36 mouse cellular contexts compared by ENCODE assay signal in genomic region chr11:94828966-94829365, GRCm38 (mm10). TPM values are rescaled to one million over a fixed set of nuclear protein-coding genes. Genes with fewer than 3 reads are reported as not detected.
DNase-seq lines count a peak whose midpoint lies in the region; ATAC-seq lines count a peak whose summit lies in the region.
"Had no signal": no experiment of that assay in that cellular context is flagged by ENCODE, and none has a peak within 500 bp of the region (broad histone marks: within the 10 kb centered on the region; RNA-seq: fewer than 3 reads in every experiment).

No protein-coding gene starts in this region.

- no peaks in the 10 kb centered on the region for H3K36me3 ChIP-seq in kidney, embryonic 14.5 days (ENCODE audit: control insufficient read depth, insufficient read depth, low read length)
- no peaks in the 10 kb centered on the region for H3K36me3 ChIP-seq in heart, embryonic 11.5 days (ENCODE audit: control insufficient read depth, insufficient read depth, low read length)
- H3K36me3 ChIP-seq: embryonic facial prominence, embryonic 10.5 days; embryonic facial prominence, embryonic 13.5 days; forebrain, embryonic 12.5 days; forebrain, embryonic 15.5 days; G1E; heart, embryonic 10.5 days; hindbrain, embryonic 12.5 days; hindbrain, embryonic 15.5 days had no signal

- H3K9ac ChIP-seq in kidney, embryonic 14.5 days (ENCODE audit: low read depth, low read length): no peak overlapping the region
- H3K9ac ChIP-seq in heart, embryonic 11.5 days (ENCODE audit: low read depth, low read length): no peak overlapping the region
- H3K9ac ChIP-seq: embryonic facial prominence, embryonic 13.5 days; forebrain, embryonic 12.5 days; forebrain, embryonic 15.5 days; hindbrain, embryonic 12.5 days; hindbrain, embryonic 15.5 days had no signal

- no peaks in the 10 kb centered on the region for H3K4me1 ChIP-seq in kidney, embryonic 14.5 days (ENCODE audit: control insufficient read depth, insufficient read depth, low read length)
- no peaks in the 10 kb centered on the region for H3K4me1 ChIP-seq in heart, embryonic 11.5 days (ENCODE audit: control insufficient read depth, insufficient read depth, low read length)
- H3K4me1 ChIP-seq: embryonic facial prominence, embryonic 10.5 days; embryonic facial prominence, embryonic 13.5 days; forebrain, embryonic 12.5 days; forebrain, embryonic 15.5 days; heart, embryonic 10.5 days; hindbrain, embryonic 12.5 days; hindbrain, embryonic 15.5 days had no signal

- DNase-seq in kidney, adult 18-20 months: peak; percentile 14
- peak; percentile 49 to 57 for DNase-seq in kidney, adult 8-10 months
- DNase-seq in kidney, postnatal 10 days: peak; percentile 35
- peak; percentile 62 to 65 for DNase-seq in kidney, postnatal 36 days
- no peak for DNase-seq in gastrocnemius, postnatal 25 days
- DNase-seq: adrenal gland, adult 2 months; adrenal gland, postnatal 14 days; B cell, adult 2 months; cerebellum, adult 11-12 months; cerebellum, adult 8-10 months; cerebellum, postnatal 10 days; cerebellum, postnatal 36 days; embryo, embryonic 11 days; gastrocnemius, postnatal 36 days; heart, adult 2 months had no signal

- H3K27me3 ChIP-seq in kidney, embryonic 14.5 days (ENCODE audit: control insufficient read depth, insufficient read depth, low read length): no peaks in the 10 kb centered on the region
- no peaks in the 10 kb centered on the region for H3K27me3 ChIP-seq in heart, embryonic 11.5 days (ENCODE audit: control insufficient read depth, insufficient read depth, low read length)
- H3K27me3 ChIP-seq: embryonic facial prominence, embryonic 13.5 days; forebrain, embryonic 12.5 days; forebrain, embryonic 15.5 days; hindbrain, embryonic 12.5 days; hindbrain, embryonic 15.5 days had no signal

- no peak overlapping the region for H3K27ac ChIP-seq in kidney, embryonic 14.5 days (ENCODE audit: low read depth, low read length)
- H3K27ac ChIP-seq in heart, embryonic 11.5 days (ENCODE audit: low read depth, low read length): no peak overlapping the region
- H3K27ac ChIP-seq: embryonic facial prominence, embryonic 10.5 days; embryonic facial prominence, embryonic 13.5 days; forebrain, embryonic 12.5 days; forebrain, embryonic 15.5 days; heart, adult 2 months; heart, embryonic 10.5 days; hindbrain, embryonic 12.5 days; hindbrain, embryonic 15.5 days had no signal

- no peak for ATAC-seq in kidney, embryonic 14.5 days (ENCODE audit: low FRiP score, low TSS enrichment)
- no peak for ATAC-seq in heart, embryonic 11.5 days (replicated peaks; ENCODE audit: insufficient number of reproducible peaks, low FRiP score, low TSS enrichment)
- ATAC-seq: forebrain, embryonic 15.5 days; Patski had no signal

- H3K9me3 ChIP-seq in kidney, embryonic 14.5 days (ENCODE audit: control insufficient read depth, low read length): no peaks in the 10 kb centered on the region
- H3K9me3 ChIP-seq in heart, embryonic 11.5 days (replicated peaks; ENCODE audit: control insufficient read depth, low read length): no peaks in the 10 kb centered on the region
- H3K9me3 ChIP-seq: embryonic facial prominence, embryonic 10.5 days; embryonic facial prominence, embryonic 13.5 days; forebrain, embryonic 12.5 days; forebrain, embryonic 15.5 days; G1E; heart, embryonic 10.5 days; hindbrain, embryonic 12.5 days; hindbrain, embryonic 15.5 days had no signal

- no peak overlapping the region for H3K4me3 ChIP-seq in kidney, embryonic 14.5 days (ENCODE audit: low read length)
- no peak overlapping the region for H3K4me3 ChIP-seq in heart, embryonic 11.5 days (ENCODE audit: low read depth, low read length)
- H3K4me3 ChIP-seq: embryonic facial prominence, embryonic 10.5 days; embryonic facial prominence, embryonic 13.5 days; erythroblast, embryonic 14.5 days; forebrain, embryonic 12.5 days; forebrain, embryonic 15.5 days; heart, adult 2 months; heart, embryonic 10.5 days; hindbrain, embryonic 12.5 days; hindbrain, embryonic 15.5 days had no signal

- no peak overlapping the region for H3K4me2 ChIP-seq in kidney, embryonic 14.5 days (replicated peaks; ENCODE audit: low read depth, low read length)
- H3K4me2 ChIP-seq in heart, embryonic 11.5 days: no peak overlapping the region
- H3K4me2 ChIP-seq: embryonic facial prominence, embryonic 13.5 days; forebrain, embryonic 12.5 days; forebrain, embryonic 15.5 days; hindbrain, embryonic 12.5 days; hindbrain, embryonic 15.5 days had no signal

- WGBS in kidney, embryonic 14.5 days: 75% methylated on average over 3 of the region's 3 CpGs
- 63% methylated on average over 3 of the region's 3 CpGs for WGBS in heart, embryonic 11.5 days (ENCODE audit: insufficient replicate concordance)

RNA-seq across cellular contexts. Expression of gene Tmem92, which starts 46.5 kb away (rescaled TPM):
- polyA plus RNA-seq in kidney, embryonic 14.5 days (2014; fragmentation: Nextera tagmentation; extraction: Ambion mirVana): not detected in 2 replicates
- total RNA-seq in gastrocnemius, postnatal 25 days (2021): not detected
- polyA plus RNA-seq in heart, embryonic 11.5 days (2014; fragmentation: Nextera tagmentation; extraction: Ambion mirVana): not detected in 2 replicates
- total RNA-seq: adrenal gland, adult 2 months; adrenal gland, postnatal 14 days; adrenal gland, postnatal 4 days; CH12.LX; gastrocnemius, adult 8-10 months; gastrocnemius, postnatal 36 days; granulocyte monocyte progenitor cell, adult 5-6 weeks; heart, adult 2 months; heart, postnatal 25 days; hematopoietic stem cell, adult 5-6 weeks had no signal
- polyA plus RNA-seq: adrenal gland, adult 2 months; cortical plate, adult 2 months; embryonic facial prominence, embryonic 10.5 days; embryonic facial prominence, embryonic 13.5 days; erythroblast, embryonic 14.5 days; forebrain, embryonic 12.5 days; G1E; heart, adult 2 months; heart, embryonic 10.5 days; heart, embryonic 14.5 days; heart, postnatal 0 days; hindbrain, embryonic 12.5 days; hindbrain, embryonic 15.5 days; Patski had no signal
